Comparison of ENCODE assay signal across 8 mouse cellular contexts in the genomic region with DNA sequence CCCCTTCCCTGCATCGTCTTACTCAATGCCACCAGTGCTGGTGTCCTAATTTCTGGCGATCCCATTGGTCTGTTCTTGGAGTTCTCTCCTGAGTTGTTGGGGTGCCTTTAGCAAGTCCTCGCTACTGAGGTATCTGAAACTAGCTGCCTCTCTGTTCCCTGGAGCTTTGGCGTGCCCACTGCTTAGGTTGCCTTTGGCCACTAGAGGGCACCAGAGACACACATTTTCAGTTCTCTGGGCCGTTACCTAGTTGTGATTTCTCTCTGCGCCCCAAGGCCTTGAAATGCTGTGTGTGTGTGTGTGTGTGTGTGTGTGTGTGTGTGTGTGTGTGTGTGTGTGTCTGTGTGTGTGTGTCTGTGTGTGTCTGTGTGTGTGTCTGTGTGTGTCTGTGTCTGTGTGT.
DNase-seq lines count a peak whose midpoint lies in the region; ATAC-seq and TF ChIP-seq lines count a peak whose summit lies in the region.

No protein-coding gene starts in this region.

- TF ChIP-seq CTCF in stomach, postnatal 0 days (IDR thresholded peaks at IDR 0.05; ENCODE audit: low read depth) = peak; percentile 91

- H3K4me3 ChIP-seq in liver, embryonic 12.5 days = no peak overlapping the region
- H3K4me3 ChIP-seq in heart, embryonic 15.5 days = no peak overlapping the region
- no peak overlapping the region for H3K4me3 ChIP-seq in stomach, postnatal 0 days (ENCODE audit: low read depth, low read length)

- 0 out of 2 replicates have a peak, but pooled peaks cover 2% of the 10 kb centered on the region for H3K9me3 ChIP-seq in liver, embryonic 12.5 days (replicated peaks)
- no peaks in the 10 kb centered on the region for H3K9me3 ChIP-seq in heart, embryonic 15.5 days (replicated peaks)
- H3K9me3 ChIP-seq in stomach, postnatal 0 days (ENCODE audit: control insufficient read depth, low read length) = no peaks in the 10 kb centered on the region

- no peak overlapping the region for H3K9ac ChIP-seq in liver, embryonic 12.5 days
- H3K9ac ChIP-seq in heart, embryonic 15.5 days = no peak overlapping the region
- H3K9ac ChIP-seq in stomach, postnatal 0 days (ENCODE audit: low read length) = no peak overlapping the region

- 3% methylated on average over 6 of the region's 6 CpGs for WGBS in liver, embryonic 12.5 days (ENCODE audit: insufficient replicate concordance)
- 5% methylated on average over 6 of the region's 6 CpGs for WGBS in heart, embryonic 15.5 days
- WGBS in stomach, postnatal 0 days = 3% methylated on average over 6 of the region's 6 CpGs

- no peak for ATAC-seq in liver, embryonic 12.5 days
- ATAC-seq in heart, embryonic 15.5 days (replicated peaks; ENCODE audit: insufficient number of reproducible peaks, insufficient read depth, low FRiP score, low read depth) = no peak
- peak; percentile 87 for ATAC-seq in megakaryocyte-erythroid progenitor cell, adult 5-6 weeks (replicated peaks; ENCODE audit: low FRiP score, low TSS enrichment, poor library complexity, severe bottlenecking)
- ATAC-seq in stomach, postnatal 0 days (ENCODE audit: low FRiP score, low TSS enrichment) = peak; percentile 64; the same call in 1 of the 2 replicates

- H3K27ac ChIP-seq in liver, embryonic 12.5 days = no peak overlapping the region
- H3K27ac ChIP-seq in heart, embryonic 15.5 days = no peak overlapping the region
- H3K27ac ChIP-seq in stomach, postnatal 0 days (replicated peaks) = no peak overlapping the region

- no peak for TF ChIP-seq EP300 in stomach, postnatal 0 days (optimal IDR thresholded peaks at IDR 0.05)

- DNase-seq in liver = peak; percentile 53
- DNase-seq in adrenal gland, postnatal 14 days = peak; percentile 73
- DNase-seq in embryo, embryonic 9.5 days (ENCODE audit: extremely low spot score) = peak; percentile 75
- DNase-seq in layer of hippocampus, postnatal 36 days = peak; percentile 24 to 41
- peak; percentile 63 for DNase-seq in stomach, postnatal 0 days (ENCODE audit: low spot score)

- no peaks in the 10 kb centered on the region for H3K36me3 ChIP-seq in liver, embryonic 12.5 days
- H3K36me3 ChIP-seq in heart, embryonic 15.5 days = no peaks in the 10 kb centered on the region
- no peaks in the 10 kb centered on the region for H3K36me3 ChIP-seq in stomach, postnatal 0 days (ENCODE audit: control insufficient read depth, insufficient read depth, low read length)

- H3K4me1 ChIP-seq in liver, embryonic 12.5 days = no peaks in the 10 kb centered on the region
- 0 out of 2 replicates have a peak, but pooled peaks cover 3% of the 10 kb centered on the region for H3K4me1 ChIP-seq in heart, embryonic 15.5 days (replicated peaks)
- H3K4me1 ChIP-seq in stomach, postnatal 0 days (replicated peaks; ENCODE audit: control insufficient read depth, insufficient read depth) = no peaks in the 10 kb centered on the region

- no peaks in the 10 kb centered on the region for H3K27me3 ChIP-seq in liver, embryonic 12.5 days (replicated peaks)
- peaks cover 11% of the 10 kb centered on the region for H3K27me3 ChIP-seq in heart, embryonic 15.5 days
- H3K27me3 ChIP-seq in stomach, postnatal 0 days (ENCODE audit: control insufficient read depth, insufficient read depth, low read length) = no peaks in the 10 kb centered on the region

- no peak overlapping the region for H3K4me2 ChIP-seq in liver, embryonic 12.5 days
- H3K4me2 ChIP-seq in heart, embryonic 15.5 days = peak overlapping the region; percentile 39
- no peak overlapping the region for H3K4me2 ChIP-seq in stomach, postnatal 0 days (replicated peaks; ENCODE audit: low read depth)

Comparison
In these comparisons a context has a peak if more than half of its experiments do, and no peak if none do; other contexts are left out.
1. ATAC-seq: peak in megakaryocyte-erythroid progenitor cell, adult 5-6 weeks (single experiment) and stomach, postnatal 0 days (single experiment); none in liver, embryonic 12.5 days (single experiment) and heart, embryonic 15.5 days (single experiment).
2. Peak in every context shown above with its lines, with median percentiles within 50 percentile points of each other: DNase-seq.